Mouse (Mus musculus) embryonic facial prominence, embryonic 14.5 days (tissue): ENCODE measurements around the gene Slc25a30. TPM values are rescaled to one million over a fixed set of nuclear protein-coding genes. Genes with fewer than 3 reads are reported as not detected.
A peak's percentile ranks its signal among the peaks of the same experiment; 100 is the strongest.

Source experiments
- ATAC-seq: fragments of 200-750 bp; cut with Nextera tagmentation; 2 replicates; pipeline ENCODE4 v1.8.0; 2017; ENCODE audit warnings: low read depth, moderate number of reproducible peaks, moderate TSS enrichment
- DNase-seq: peaks from one replicate; pipeline ENCODE4 v3.0.0-alpha.2; 2015; ENCODE audit warnings: low spot score
- H3K27ac ChIP-seq: fragments of 300-500 bp; sonication (generic); replicated peaks from 2 replicates; pipeline ENCODE4 v1.5.1; 2014; ENCODE audit warnings: low read depth, mild to moderate bottlenecking, low read length, moderate library complexity
- H3K27me3 ChIP-seq: fragments of 300-500 bp; sonication (generic); replicated peaks from 2 replicates; pipeline ENCODE4 v1.6.1; 2014; ENCODE audit warnings: low read length; ENCODE audit not compliant: control insufficient read depth, insufficient read depth
- H3K36me3 ChIP-seq: fragments of 300-500 bp; sonication (generic); 2 replicates; pipeline ENCODE4 v1.6.1; 2014; ENCODE audit warnings: low read length, mixed read lengths; ENCODE audit not compliant: control insufficient read depth, insufficient read depth
- H3K4me1 ChIP-seq: fragments of 300-500 bp; sonication (generic); 2 replicates; pipeline ENCODE4 v1.6.1; 2014; ENCODE audit warnings: antibody characterized with exemption, low read length; ENCODE audit not compliant: control insufficient read depth, insufficient read depth
- H3K4me2 ChIP-seq: fragments of 300-500 bp; sonication (generic); 2 replicates; pipeline ENCODE4 v1.6.1; 2014; ENCODE audit warnings: low read depth, mild to moderate bottlenecking, low read length, moderate library complexity, mixed read lengths
- H3K4me3 ChIP-seq: fragments of 300-500 bp; sonication (generic); 2 replicates; pipeline ENCODE4 v1.5.1; 2014; ENCODE audit warnings: low read depth, mild to moderate bottlenecking, low read length
- H3K9ac ChIP-seq: fragments of 300-500 bp; sonication (generic); 2 replicates; pipeline ENCODE4 v1.6.1; 2014; ENCODE audit warnings: low read depth, mild to moderate bottlenecking, low read length, moderate library complexity, mixed read lengths
- H3K9me3 ChIP-seq: fragments of 300-500 bp; sonication (generic); 2 replicates; pipeline ENCODE4 v1.6.1; 2016; ENCODE audit warnings: low read length; ENCODE audit not compliant: control insufficient read depth
- WGBS: fragments of 180-500 bp; shearing (Covaris S2); extraction: QIAGEN DNeasy Blood & Tissue Kit; methylation state at CpG from one replicate; pipeline ENCODE4 v1.1.7; 2014; 5-methylcytosine and 5-hydroxymethylcytosine counted together
- polyA plus RNA-seq: library from polyadenylated mRNA; unstranded; fragments of >200 nt; fragmentation: Nextera tagmentation; extraction: Ambion mirVana; gene quantifications from 2 replicates; pipeline ENCODE4 v1.2.1, GENCODE M21; 2014

Slc25a30 gene
- polyA plus RNA-seq, 1 experiment from 2014 or later: 4.4 TPM

DNA sequence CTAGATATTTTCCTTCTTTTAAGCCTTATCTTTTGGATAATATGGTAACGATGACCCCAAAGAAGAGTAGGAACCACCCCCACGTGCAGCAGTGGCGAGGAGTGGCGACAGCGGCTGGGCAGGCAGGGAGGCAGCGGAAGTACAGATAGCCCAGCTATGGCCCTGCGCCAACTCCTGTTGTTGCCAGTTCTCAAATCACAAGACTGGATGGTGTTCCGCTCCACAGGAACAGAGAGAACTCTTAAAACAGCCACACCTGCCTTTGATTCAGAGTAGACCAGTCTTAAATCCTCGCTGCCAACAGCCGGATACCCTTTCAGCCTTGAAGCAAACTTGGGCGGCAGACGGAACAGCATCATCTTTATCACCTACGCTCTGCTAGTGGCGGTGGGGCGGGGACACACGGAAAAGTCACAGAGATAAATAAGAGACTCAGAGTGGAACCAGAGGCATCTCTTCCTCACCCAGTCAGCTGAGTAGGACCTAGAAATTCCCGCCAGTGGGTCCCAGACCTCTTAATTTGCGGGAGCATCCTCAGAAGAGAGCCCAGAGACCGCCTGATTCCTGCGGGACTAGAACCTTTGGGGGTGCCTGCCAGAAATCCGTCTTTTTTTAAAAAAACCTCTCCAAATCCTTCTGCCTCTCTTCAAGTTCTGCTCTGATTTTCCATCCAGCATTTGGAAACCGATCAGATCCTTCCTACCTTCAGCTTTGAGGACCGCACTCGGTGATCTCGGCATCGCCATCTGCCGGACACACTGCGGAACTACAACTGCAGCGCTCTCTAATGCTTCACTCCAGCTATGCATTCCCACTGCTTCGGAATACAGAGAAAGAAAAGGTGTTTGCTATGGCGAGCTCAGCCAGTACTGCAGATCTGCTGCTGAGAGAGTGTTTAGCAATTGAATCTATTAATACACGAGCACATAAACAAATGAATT is 42.3 kb upstream of the Slc25a30 start:
- ATAC-seq (peak; percentile 59), DNase-seq (peak; percentile 85)
- H3K4me3 ChIP-seq: peak overlapping the region; percentile 25
- H3K4me1 ChIP-seq: peaks cover 14% of the 10 kb centered on the region; the same call in 1 of the 2 replicates
- no peaks in the 10 kb centered on the region for H3K36me3 ChIP-seq
- H3K27me3 ChIP-seq: peaks cover 12% of the 10 kb centered on the region; the same call in 1 of the 2 replicates
- WGBS: 5% methylated on average over 32 of the region's 32 CpGs
- H3K9ac ChIP-seq: 0 out of 2 replicates have a peak overlapping the region, but pooled peaks have one; percentile 26
- no peak overlapping the region; the same call in 1 of the 2 replicates for H3K27ac ChIP-seq
- H3K9me3 ChIP-seq: no peaks in the 10 kb centered on the region
- H3K4me2 ChIP-seq: peak overlapping the region; percentile 61

GRCm38 (mm10) chr14:75828221-75828620 is 41.4 kb upstream of the Slc25a30 start:
- 12% methylated on average over 11 of the region's 11 CpGs for WGBS
- peak overlapping the region; percentile 61; the same call in 1 of the 2 replicates for H3K4me2 ChIP-seq

GRCm38 (mm10) chr14:75826851-75827410 is 40.1 kb upstream of the Slc25a30 start:
- no peak overlapping the region for H3K4me3 ChIP-seq
- 0 out of 2 replicates have a peak, but pooled peaks cover 6% of the 10 kb centered on the region for H3K4me1 ChIP-seq
- H3K27ac ChIP-seq: no peak overlapping the region
- no peaks in the 10 kb centered on the region for H3K9me3 ChIP-seq
- H3K9ac ChIP-seq: no peak overlapping the region
- ATAC-seq (no peak), DNase-seq (no peak)
- no peaks in the 10 kb centered on the region for H3K36me3 ChIP-seq
- no peak overlapping the region for H3K4me2 ChIP-seq
- peaks cover 12% of the 10 kb centered on the region; the same call in 1 of the 2 replicates for H3K27me3 ChIP-seq
- WGBS: 48% methylated on average over 3 of the region's 3 CpGs

More at GRCm38 (mm10) chr14:75828221-75828620, 41.4 kb upstream of the Slc25a30 start:
- DNase-seq (no peak), ATAC-seq (no peak)
- no peaks in the 10 kb centered on the region for H3K9me3 ChIP-seq
- H3K4me3 ChIP-seq: no peak overlapping the region
- H3K27ac ChIP-seq: no peak overlapping the region
- no peaks in the 10 kb centered on the region for H3K36me3 ChIP-seq
- peaks cover 9% of the 10 kb centered on the region; the same call in 1 of the 2 replicates for H3K4me1 ChIP-seq
- H3K9ac ChIP-seq: no peak overlapping the region
- peaks cover 12% of the 10 kb centered on the region; the same call in 1 of the 2 replicates for H3K27me3 ChIP-seq

DNA sequence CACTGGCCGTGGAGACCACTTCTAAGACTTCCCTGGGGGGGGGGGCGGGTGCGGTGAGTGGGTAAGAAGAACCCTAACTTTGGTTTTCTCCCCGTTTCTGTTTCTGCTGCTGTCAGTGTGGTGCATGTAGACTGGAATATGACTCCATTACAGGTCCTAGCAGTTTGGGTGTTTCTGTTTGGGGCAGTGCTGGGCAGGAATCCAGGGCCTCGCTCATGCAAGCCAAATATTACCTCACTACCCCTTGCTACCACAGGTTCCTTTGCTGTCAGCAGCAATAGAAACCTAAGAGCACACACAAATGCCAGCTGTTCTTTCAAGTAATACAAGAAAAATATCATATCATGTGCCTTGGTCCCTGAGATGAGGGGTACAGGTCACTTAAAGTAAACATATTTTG is 33.2 kb upstream of the Slc25a30 start:
- no peak overlapping the region for H3K4me3 ChIP-seq
- ATAC-seq (0 out of 2 replicates have a peak, but pooled peaks have one; percentile 47), DNase-seq (peak; percentile 32)
- H3K27me3 ChIP-seq: no peaks in the 10 kb centered on the region
- H3K9me3 ChIP-seq: no peaks in the 10 kb centered on the region
- no peak overlapping the region for H3K4me2 ChIP-seq
- H3K9ac ChIP-seq: no peak overlapping the region
- H3K36me3 ChIP-seq: no peaks in the 10 kb centered on the region
- no peaks in the 10 kb centered on the region for H3K4me1 ChIP-seq
- WGBS: 63% methylated on average over 5 of the region's 5 CpGs
- H3K27ac ChIP-seq: no peak overlapping the region

DNA sequence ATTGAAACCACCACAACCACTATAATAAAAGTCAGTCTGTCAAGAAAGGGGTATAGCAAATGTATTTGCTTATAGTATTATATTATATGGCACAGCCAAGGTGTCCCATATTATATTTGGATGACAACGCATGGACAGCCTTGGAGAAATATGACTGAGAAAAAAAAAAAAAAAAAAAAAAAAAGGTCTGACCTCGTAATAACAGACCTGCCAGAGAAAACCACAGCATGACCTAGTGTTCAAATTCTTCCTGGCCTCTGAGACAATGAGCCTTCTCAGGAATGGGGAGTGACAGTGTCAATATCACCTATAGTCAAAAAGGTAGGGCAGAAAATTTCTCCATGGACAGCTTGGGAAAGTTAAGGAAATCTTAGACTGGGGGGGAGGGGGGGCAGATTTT is 32.5 kb upstream of the Slc25a30 start:
- Histone ChIP-seq H3K27me3 (no peaks in the 10 kb centered on the region), H3K4me1 (no peaks in the 10 kb centered on the region), H3K4me3 (no peak overlapping the region), H3K4me2 (no peak overlapping the region), H3K9me3 (no peaks in the 10 kb centered on the region), H3K36me3 (no peaks in the 10 kb centered on the region), H3K9ac (no peak overlapping the region), H3K27ac (no peak overlapping the region)
- DNase-seq (no peak), ATAC-seq (no peak)
- 70% methylated on average over 2 of the region's 2 CpGs for WGBS

GRCm38 (mm10) chr14:75818528-75818927 is 31.7 kb upstream of the Slc25a30 start:
- 78% methylated on average over 2 of the region's 2 CpGs for WGBS
- Histone ChIP-seq H3K27ac (no peak overlapping the region), H3K27me3 (no peaks in the 10 kb centered on the region), H3K4me1 (no peaks in the 10 kb centered on the region), H3K4me3 (no peak overlapping the region), H3K36me3 (no peaks in the 10 kb centered on the region), H3K9ac (no peak overlapping the region), H3K9me3 (no peaks in the 10 kb centered on the region), H3K4me2 (no peak overlapping the region)
- DNase-seq: no peak
- ATAC-seq: no peak

GRCm38 (mm10) chr14:75809931-75810330 is 23.1 kb upstream of the Slc25a30 start:
- H3K9me3 ChIP-seq: no peaks in the 10 kb centered on the region
- 65% methylated on average over 6 of the region's 6 CpGs for WGBS
- no peak for ATAC-seq
- H3K4me1 ChIP-seq: no peaks in the 10 kb centered on the region
- H3K36me3 ChIP-seq: no peaks in the 10 kb centered on the region
- DNase-seq: no peak
- H3K9ac ChIP-seq: no peak overlapping the region
- no peak overlapping the region for H3K27ac ChIP-seq
- no peaks in the 10 kb centered on the region for H3K27me3 ChIP-seq
- no peak overlapping the region for H3K4me3 ChIP-seq
- no peak overlapping the region for H3K4me2 ChIP-seq

DNA sequence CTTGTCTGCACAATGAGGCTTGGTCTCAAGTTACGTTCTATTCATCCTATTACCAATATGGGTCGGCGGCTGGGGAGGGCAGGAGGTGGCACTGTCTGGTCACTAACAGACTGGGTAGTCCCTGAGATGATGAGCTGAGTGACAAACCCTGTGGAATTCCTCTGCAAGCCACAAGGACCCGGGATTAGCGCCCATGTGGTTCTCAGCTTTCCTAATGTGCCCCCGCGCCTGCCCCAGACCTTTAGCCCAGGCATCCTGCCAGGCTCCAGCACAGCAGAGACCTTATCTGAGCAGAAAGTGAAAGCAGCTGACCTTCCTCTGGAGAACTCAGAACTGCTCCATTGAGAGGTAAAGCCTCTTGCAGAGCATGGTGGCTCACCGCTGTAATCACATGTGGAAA is 21.0 kb upstream of the Slc25a30 start:
- Histone ChIP-seq H3K4me2 (no peak overlapping the region), H3K9me3 (no peaks in the 10 kb centered on the region), H3K27me3 (no peaks in the 10 kb centered on the region), H3K36me3 (no peaks in the 10 kb centered on the region), H3K4me1 (no peaks in the 10 kb centered on the region), H3K4me3 (no peak overlapping the region), H3K27ac (no peak overlapping the region), H3K9ac (no peak overlapping the region)
- DNase-seq (no peak), ATAC-seq (no peak; the same call in 1 of the 2 replicates)
- 65% methylated on average over 8 of the region's 8 CpGs for WGBS
